Mouse (Mus musculus) myocyte (in vitro differentiated cells): ENCODE data around the gene Tep1.

Source experiments
- POLR2A ChIP-seq: IDR thresholded peaks from one replicate; pipeline ENCODE4 v1.6.1; 2011; ENCODE audit warnings: low read depth, mild to moderate bottlenecking, control low read depth, moderate library complexity; ENCODE audit not compliant: insufficient read length
- TCF12 ChIP-seq: IDR thresholded peaks from one replicate; pipeline ENCODE4 v1.6.1; 2011; ENCODE audit warnings: mild to moderate bottlenecking, control low read depth; ENCODE audit not compliant: poor library complexity, insufficient read depth, severe bottlenecking

DNA sequence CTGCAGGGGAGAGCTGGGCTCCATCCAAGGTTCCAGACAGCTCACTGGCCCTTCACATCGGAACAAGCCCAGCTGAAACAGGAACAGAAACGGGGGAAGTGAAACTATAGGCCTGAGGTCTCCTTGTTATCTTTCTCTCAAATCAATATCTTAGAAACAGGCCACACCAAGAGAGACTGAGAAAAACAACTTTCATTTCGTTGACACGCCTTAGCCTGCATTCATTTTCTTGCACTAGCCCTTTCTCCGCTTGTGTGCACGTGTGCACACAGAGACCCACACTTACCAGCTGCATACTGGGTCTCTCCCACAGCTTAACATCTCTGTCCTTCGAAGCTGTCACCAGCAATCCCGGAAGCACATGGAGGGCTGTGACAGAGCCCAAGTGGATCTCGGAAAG lies 46.1 kb downstream of the Tep1 start:
- TF ChIP-seq POLR2A (no peak), TCF12 (no peak)
